Mouse (Mus musculus) MEL-GATA-1-ER (cell line): ENCODE measurements around the gene Ntm.

ENCODE experiments used
- DNase-seq: peaks from one replicate; pipeline ENCODE4 v3.0.0-alpha.2; 2012; ENCODE audit warnings: low read depth; ENCODE audit errors: extremely low read depth

The Ntm gene

DNA sequence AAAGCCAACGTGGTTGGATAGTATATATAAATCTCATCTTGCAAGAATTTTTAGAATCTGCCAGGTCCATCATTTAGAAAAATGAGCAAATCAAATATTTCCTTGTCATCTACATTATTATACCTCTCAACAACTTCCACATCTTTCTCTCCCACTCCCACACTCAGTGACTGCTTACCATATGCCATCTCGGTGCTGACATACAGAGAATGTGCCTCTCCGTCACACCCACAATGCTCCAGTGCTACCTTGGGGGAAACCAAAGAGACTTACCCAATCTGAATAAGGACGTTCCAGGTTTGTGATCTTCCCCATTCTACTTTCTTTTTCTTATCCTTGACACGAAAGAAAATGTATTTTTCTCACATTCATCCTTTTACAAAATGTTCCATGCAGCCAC lies 75.0 kb downstream of the Ntm start:
- DNase-seq = no peak

DNA sequence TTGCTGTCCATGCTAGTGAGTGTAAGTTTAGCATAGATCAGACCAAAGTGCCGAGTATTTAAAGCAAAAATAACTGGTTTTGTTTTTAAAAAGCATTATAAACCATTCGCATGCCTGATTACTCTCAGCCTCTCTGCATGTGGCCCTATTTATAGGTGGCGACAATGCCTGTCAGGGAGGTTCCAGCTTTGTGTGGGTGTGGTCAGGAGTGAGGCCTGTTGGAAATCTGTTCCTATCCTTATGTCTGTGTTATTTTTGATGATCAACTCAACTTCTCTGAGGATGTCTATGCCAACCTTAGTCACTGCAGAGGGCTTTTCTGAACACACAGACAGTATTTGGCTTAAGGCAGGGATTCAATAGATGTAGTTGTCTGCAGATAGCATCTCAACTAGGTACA lies 78.9 kb downstream of the Ntm start:
- DNase-seq = no peak

DNA sequence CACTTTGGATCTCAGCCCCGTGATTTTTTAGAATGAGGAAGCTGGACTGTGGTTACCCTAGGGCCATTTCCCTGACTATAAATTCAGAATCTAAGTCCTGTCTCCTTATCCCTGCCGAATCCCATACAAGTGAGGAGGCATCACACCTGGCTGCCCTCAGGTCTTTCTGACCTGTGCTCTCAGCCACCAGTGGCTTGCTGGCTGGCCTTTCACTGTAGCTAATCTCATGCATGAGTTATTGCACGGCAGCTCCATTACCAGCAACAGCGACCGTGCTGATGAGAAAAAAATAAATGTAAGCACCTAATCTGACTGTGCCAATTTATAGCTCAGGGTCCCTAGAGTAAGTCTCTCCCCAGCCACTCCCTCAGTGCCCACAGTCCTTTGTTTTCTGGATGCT lies 81.3 kb downstream of the Ntm start:
- DNase-seq = no peak

DNA sequence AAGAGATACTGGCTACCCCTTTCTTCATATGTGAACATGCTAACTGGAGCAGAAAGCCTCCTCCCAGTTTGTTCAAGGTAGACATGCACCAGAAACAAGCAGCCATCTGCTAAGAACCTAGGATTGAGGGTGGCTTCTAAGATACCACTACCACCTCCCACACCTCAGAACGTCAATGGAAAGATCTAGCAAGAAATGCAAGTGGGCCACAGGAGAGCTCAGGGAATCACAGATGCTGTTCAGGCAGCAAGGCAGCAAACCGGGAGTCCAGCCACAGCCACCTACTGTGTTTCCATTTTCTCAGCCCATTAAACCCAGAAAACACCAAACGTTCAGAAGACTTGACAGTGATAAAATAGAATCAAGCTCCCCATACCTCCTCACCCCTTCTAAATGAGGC lies 85.4 kb downstream of the Ntm start:
- DNase-seq = no peak

DNA sequence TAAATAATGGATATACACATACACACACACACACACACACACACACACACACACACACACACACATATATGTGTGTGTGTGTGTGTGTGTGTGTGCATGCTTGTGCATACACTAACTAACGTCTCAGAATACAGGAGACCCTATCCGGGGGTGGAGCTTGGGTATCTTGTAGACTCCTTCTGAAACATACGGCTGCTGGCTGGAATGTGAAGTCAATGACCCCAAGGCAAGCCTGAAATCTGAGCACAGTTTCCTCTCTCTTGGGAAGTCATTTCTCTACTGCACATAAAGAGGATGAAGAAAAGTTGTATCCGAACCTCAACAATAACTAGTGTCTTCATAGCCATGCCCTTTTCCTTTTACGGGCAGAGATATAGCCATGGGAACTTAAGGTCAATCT lies 95.2 kb downstream of the Ntm start:
- DNase-seq = no peak

DNA sequence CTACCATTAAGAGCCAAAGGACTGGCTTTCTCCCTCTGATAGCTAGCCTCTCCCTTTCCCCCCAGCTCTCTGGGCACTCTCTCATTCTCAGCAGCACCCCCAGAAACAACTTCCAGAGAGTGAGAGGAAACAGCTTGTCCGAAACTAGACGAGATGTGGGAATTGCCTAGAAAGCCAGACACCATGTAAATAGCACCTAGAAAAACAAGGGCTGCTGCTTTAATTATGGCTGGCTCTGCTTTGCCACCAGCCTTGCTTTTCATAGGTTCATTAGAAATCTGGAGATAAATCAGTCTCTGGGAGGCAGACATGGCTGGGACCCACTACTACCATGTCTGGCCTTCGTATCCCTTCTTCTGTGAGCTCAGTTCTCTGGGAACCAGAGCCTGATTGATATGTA lies 96.1 kb downstream of the Ntm start:
- no peak for DNase-seq

DNA sequence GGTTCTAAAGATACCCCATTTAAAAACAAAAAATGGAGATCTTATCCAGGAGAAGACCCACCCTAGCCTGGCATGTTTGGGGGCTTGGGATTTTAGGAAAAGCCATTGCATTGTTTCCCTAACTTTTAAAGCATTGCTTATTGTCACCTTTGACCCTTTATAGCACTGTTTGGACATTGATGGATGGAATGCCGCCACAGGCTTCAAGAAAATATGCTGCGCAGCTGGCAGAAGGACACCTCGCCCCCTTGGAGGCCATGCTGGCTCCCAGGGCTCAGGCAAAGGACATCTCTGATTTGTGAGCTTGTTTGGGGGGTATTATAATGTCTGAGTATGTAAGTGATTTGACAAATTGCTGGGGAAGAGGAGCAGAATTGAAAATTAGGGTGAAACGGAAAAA lies 96.8 kb downstream of the Ntm start:
- no peak for DNase-seq

DNA sequence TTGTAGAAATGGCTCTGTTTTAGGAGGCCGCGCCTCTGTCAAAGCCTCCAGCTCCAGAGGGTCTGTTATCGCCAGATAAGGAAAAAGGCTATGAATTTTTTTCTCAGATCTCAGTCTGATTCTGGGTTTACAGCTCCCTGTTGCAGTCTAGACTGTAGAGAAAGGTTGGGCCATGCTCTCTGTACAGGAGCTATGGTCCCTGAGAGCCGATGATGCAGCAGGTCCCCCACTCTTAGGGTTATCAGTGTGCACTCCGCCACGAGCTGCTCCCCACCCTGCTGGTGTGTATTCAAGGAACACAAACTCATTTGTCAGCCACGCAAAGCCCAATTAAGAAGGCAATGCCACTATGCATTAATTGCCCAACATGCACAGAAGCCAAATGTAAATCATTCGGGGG lies 97.4 kb downstream of the Ntm start:
- no peak for DNase-seq

DNA sequence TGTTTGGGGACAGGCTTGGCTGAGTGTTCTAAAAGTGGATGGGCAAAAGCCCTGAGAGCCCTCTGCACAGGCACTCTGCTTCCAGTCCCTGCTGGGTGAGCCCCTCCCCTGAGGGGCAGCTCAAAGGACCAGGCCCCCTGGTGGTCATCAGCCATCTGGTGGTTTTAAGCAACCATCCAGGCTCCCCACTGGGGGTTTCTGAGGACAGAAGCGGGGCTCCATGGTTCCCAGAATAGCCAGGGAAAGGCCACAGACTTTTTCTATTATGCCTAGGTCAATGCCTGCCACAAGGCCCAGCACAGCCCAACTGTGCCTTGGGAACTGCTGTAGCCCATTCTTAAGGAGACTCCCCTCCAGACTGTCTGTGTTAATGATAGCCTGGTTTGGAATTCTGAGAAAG lies 98.1 kb downstream of the Ntm start:
- DNase-seq = no peak

DNA sequence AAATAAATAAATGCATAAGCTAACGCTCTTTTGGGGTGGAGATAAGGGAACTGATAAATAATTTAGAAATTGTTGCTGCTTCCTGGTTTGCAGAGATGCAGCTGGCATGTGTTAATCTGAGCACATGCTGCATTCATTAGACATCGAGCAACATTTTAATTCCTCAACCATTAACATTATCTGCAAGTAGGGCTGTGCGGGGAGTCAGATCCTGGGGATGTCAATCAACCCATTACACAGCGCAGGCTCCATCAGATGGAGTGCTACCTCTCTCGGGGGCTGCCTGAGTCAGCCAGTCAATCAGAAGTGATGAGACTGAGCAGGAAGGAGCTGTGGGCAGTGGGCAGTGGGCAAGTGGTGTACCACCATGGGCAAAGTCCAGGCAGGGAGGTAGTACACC lies 100.5 kb downstream of the Ntm start:
- no peak for DNase-seq

DNA sequence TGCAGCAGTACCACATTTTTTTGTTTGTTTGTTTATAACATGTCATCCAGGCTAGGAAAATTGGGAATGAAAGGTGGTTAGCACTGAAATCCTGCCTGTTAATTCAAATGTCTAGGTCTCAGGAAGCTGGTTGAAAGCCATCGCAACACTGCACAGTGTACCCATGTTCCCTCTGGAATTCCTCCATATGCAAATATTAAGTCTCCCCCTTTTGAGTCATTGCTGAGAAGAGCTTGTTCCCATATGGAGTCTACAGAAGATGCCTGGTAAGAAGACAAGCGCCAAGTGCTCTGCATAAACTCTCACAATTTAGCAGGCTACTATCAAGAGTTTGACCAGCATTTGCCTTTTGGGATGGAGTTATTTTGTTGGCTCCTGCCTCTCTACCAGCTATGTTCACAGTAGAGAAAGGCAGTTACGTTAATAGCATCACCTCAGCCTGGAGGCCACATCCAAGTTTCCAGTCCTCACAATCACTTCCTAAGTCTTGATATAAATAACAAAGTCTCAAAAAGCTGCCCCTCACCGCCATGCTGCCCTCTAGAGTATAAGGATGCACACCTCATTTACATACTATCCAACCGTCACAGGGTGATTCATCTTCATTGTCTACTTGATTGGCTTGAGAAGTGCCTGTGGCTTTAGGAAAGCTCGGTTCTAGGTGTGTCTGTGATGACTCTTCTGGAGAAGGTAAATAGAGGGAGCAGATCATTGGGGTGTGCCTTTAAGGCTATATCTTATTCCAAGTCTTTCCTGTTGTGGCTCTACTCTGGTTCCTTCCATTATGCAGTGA lies 103.5 kb downstream of the Ntm start:
- no peak for DNase-seq

DNA sequence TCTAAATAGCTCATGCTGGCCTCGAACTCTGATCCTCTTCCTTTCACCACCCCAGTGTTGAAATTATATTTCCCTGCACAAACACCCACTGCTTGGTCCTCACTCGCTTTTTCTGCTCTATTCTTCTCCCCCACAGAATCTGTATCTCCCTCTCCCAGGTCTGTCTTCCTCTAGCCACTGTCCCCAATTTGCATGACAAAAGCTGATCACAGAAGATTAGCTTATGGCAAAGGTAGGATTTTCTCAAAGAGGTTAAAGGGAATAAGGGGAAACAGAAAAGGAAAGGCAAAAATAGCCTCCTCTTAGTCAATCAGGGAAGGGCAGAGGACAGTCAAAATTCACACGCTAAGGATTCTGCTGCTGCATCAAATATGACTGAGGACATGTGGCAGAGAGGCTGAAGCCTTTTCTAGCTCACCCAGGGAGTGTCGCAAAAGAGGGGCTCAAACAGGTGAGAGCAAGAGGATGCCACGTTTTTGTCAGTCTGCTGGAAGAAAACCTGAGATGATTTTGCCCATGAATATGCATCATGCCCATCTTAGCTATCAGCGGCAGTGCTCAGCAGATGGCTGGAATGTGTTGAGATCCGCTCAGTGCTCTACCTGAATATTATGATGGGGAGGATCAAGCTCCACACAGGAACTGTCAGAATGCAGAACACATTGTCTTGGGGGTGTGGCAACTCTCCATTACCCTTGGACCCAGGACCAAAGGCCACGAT lies 114.0 kb downstream of the Ntm start:
- DNase-seq = no peak

DNA sequence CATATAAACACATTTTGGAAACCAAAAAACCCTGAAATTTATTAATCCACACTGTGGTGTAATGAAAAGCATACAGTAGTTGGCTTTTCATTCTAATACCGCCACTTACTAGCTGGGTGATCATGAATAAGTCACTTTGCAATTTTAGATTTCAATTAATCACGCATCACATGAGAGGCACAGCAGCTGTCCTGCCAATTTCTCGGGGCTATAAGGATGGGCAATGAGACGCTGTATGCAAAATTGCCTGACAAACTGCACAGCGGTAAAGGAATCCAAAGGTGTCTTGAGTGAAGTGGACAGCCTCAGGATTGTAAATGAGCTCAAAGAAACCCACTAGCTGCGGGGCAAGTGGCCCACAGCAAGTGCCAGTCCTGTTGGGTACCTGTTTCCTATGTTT lies 125.6 kb downstream of the Ntm start:
- DNase-seq = no peak

DNA sequence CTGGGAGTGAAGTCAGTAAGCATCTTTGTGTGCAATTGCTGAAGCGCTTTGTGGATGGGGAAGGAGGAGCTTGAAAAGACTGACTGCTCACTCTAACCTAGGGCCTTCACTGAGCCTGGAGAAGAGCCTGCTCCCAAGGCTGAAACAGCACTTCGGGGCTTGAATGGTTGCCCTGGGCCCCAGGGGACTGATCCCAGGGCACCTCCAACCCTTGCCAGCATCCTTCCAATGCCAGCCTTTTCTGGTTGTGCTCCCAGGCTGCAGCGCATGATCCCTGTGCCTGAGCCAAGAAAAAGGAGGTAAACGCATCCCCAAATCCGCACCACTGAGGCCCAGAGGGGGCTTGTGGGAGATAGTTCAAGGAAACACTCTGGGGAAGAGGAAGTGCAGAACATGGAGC lies 128.0 kb downstream of the Ntm start:
- no peak for DNase-seq

DNA sequence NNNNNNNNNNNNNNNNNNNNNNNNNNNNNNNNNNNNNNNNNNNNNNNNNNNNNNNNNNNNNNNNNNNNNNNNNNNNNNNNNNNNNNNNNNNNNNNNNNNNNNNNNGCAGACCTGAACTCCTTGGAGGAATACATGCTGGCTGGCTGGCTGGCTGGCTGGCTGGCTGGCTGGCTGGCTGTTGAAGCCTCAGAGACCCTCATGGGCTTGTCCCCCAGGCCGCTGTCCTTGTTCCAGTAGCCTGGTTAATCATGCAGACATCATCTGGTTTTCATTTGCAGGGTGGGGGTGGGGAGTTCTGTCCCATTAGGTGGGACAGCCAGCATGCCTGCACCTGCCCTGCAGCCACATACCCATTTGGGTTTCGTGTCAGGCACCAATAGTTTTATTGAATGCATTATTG lies 129.2 kb downstream of the Ntm start:
- DNase-seq = no peak

DNA sequence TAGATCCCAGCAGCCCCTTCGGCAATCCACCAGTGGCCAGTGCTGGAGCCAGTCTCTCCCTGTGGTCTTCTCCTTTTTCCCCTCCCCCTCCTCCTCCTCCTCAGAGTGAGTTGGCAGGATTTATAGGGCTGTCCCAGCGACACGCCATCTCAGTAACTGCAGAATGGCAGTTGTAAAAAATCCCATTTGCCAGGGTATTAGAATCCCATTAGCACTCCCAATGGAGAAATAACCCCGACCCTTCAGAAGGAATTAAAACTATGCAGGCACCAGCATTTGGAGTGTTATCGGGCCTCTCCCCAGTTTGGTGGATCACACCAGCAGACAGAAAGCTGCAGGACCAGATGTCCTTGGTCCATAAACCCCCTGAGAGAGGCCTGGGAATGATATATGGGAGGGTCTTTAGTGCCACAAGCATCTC lies 135.7 kb downstream of the Ntm start:
- DNase-seq = no peak

DNA sequence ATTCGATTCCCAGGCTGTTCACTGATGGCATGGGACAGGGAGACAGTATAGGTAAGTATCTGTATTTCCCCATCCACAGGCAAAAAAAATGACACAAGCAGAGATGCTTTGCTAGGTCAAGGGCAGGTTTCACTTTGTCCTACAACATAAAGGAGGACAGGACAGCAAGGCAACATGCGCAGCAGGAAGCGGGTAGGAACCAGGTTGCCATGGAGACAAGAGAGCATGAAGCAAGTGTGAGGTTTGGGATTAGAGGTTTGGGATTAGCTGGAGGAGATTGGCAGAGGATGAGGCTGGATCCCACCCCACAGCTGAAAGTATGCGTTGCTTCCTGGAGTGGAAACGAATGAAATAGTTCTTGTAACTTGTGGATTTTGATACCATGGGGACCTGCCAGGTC lies 137.7 kb downstream of the Ntm start:
- DNase-seq = no peak

DNA sequence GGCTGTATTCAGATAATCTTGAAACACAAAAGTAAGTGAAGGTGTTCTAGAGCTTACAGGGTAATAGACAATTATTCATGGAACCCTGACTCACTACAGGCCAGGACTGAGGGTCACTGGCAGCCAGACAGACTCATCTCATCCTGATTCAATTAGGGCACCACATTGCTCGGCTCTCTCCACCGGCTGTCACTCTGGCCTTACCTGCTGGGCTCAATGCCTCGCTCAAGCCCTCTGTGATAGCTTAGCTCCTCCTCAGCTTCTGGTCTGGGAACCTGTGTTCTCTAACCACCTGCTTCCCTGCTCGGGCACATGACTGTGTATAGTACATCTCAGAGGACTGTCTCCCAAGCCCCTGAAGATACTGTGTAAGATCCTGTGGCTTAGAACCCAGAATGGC lies 139.2 kb downstream of the Ntm start:
- DNase-seq = no peak

DNA sequence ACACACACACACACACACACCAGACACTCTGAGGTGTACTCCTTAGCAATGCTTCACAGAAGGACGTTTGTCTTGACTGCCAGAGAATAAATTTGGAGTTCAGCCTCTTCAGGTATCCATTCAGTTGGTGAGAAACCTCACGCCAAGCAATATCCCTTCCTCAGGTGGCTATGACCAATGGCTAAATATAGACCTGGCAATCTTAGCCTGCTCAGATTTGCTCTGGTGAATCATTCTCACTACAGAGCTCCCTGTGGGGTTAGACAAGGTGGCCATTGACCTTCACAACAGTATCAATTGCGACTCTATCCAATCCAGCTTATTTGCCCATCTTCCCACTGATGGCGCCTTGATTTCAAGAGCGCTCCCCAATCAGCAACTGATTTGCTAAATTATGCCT lies 150.3 kb downstream of the Ntm start:
- DNase-seq = no peak

DNA sequence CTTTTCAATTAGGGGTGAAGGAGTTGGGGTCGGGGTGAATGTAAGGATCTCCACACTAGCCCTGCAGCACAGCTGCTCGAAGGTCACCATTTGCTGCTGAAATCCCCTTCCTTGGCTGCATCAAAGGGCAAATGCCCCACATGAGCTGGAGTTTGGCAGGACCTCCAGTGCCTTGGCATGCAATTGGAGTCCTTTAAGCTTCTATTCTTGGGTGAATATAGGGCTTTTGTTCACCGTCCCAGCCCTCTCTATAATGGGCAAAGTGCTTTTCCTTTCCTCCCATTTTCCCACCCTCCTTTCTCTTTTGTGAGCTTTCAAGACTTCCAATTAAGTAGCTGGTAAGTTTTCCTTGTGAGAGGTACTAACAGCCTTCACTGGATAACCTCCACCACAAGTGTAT lies 156.2 kb downstream of the Ntm start:
- no peak for DNase-seq

DNA sequence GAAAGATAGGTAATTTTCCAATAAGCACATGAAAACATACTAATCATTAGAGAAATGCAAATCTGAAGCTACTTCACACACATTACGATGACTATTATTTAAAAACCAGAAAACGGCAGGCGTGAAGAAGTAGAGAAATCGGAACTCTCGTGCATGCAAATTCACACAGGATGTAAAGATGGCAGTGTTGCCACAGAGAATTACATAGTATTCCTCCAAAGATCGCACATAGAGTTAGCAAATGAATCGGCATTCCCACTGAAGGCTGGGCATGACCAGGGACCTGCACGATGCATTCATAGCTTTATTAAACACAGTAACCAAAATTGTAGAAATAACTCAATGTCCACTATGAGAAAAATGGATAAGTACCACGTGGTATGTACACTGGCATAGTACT lies 158.5 kb downstream of the Ntm start:
- no peak for DNase-seq

DNA sequence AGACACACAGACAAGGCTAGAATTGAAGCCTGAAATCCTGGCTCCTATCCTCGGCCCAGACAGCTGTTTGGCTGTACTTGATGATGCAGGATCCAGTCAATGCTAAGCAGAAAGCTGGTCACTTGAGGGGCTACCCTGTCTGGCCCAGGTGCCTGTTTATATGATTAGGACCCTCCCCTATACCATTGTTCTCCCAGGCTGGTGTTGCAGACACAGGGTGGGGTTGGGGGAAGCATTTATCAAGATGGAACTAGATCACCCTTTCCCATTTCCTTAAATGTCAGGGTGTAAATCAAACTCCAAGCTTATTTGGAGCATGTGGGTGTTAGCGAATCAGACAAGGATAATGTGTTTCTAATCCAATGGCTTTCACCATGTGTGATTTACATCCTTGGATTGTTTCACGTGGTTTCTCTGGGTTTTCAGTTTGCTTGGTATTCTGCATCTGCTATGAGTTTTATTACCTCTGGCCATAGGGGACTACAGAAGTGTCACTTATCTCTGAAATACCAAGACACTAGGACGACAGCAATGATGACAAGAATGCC lies 159.1 kb downstream of the Ntm start:
- DNase-seq = no peak
